Mouse (Mus musculus) liver, embryonic 12.5 days (tissue): Measurements from ENCODE around the gene Nktr. TPM values are rescaled to one million over a fixed set of nuclear protein-coding genes. Genes with fewer than 3 reads are reported as not detected.

Experiments used
- ATAC-seq: fragments of 200-750 bp; cut with Nextera tagmentation; 2 replicates; pipeline ENCODE4 v1.8.0; 2017; ENCODE audit warnings: moderate number of reproducible peaks, mild to moderate bottlenecking, moderate library complexity
- H3K27ac ChIP-seq: fragments of 300-500 bp; sonication (generic); 2 replicates; pipeline ENCODE4 v1.5.1; 2016; ENCODE audit warnings: mild to moderate bottlenecking
- H3K27me3 ChIP-seq: fragments of 300-500 bp; sonication (generic); replicated peaks from 2 replicates; pipeline ENCODE4 v1.6.1; 2016; ENCODE audit warnings: mild to moderate bottlenecking, moderate library complexity
- H3K36me3 ChIP-seq: fragments of 300-500 bp; sonication (generic); 2 replicates; pipeline ENCODE4 v1.6.1; 2016; ENCODE audit warnings: mild to moderate bottlenecking, moderate library complexity
- H3K4me1 ChIP-seq: fragments of 300-500 bp; sonication (generic); 2 replicates; pipeline ENCODE4 v1.6.1; 2016
- H3K4me2 ChIP-seq: fragments of 300-500 bp; sonication (generic); 2 replicates; pipeline ENCODE4 v1.6.1; 2016; ENCODE audit warnings: mild to moderate bottlenecking, moderate library complexity
- H3K4me3 ChIP-seq: fragments of 300-500 bp; sonication (generic); 2 replicates; pipeline ENCODE4 v1.5.1; 2016; ENCODE audit warnings: mild to moderate bottlenecking, moderate library complexity
- H3K9ac ChIP-seq: fragments of 300-500 bp; sonication (generic); 2 replicates; pipeline ENCODE4 v1.6.1; 2016; ENCODE audit warnings: mild to moderate bottlenecking, moderate library complexity
- H3K9me3 ChIP-seq: fragments of 300-500 bp; sonication (generic); replicated peaks from 2 replicates; pipeline ENCODE4 v1.6.1; 2016; ENCODE audit warnings: mild to moderate bottlenecking, moderate library complexity
- WGBS: fragments of 180-500 bp; shearing (Covaris S2); methylation state at CpG from one replicate; pipeline ENCODE4 v1.1.7; 2016; ENCODE audit not compliant: insufficient replicate concordance; 5-methylcytosine and 5-hydroxymethylcytosine counted together
- polyA plus RNA-seq: library from polyadenylated mRNA; unstranded; fragments of >200 nt; fragmentation: Nextera tagmentation; extraction: Ambion mirVana; gene quantifications from 2 replicates; pipeline ENCODE4 v1.2.1, GENCODE M21; 2016

The Nktr gene
- polyA plus RNA-seq, 1 experiment from 2014 or later, result 34.0 TPM

GRCm38 (mm10) chr9:121794972-121795539 lies 76.1 kb downstream of the Nktr start:
- Histone ChIP-seq H3K4me1 (peaks cover 6% of the 10 kb centered on the region; the same call in 1 of the 2 replicates), H3K4me3 (no peak overlapping the region)
- ATAC-seq, result no peak

GRCm38 (mm10) chr9:121797722-121798121 lies 78.8 kb downstream of the Nktr start:
- no peak overlapping the region for H3K9ac ChIP-seq
- H3K4me2 ChIP-seq, result no peak overlapping the region; the same call in 1 of the 2 replicates
- H3K36me3 ChIP-seq, result no peaks in the 10 kb centered on the region
- no peak overlapping the region for H3K4me3 ChIP-seq
- H3K9me3 ChIP-seq, result no peaks in the 10 kb centered on the region
- H3K27me3 ChIP-seq, result peaks cover 18% of the 10 kb centered on the region
- WGBS, result 21% methylated on average over 12 of the region's 12 CpGs
- no peak overlapping the region for H3K27ac ChIP-seq
- H3K4me1 ChIP-seq, result peaks cover 6% of the 10 kb centered on the region; the same call in 1 of the 2 replicates
- no peak for ATAC-seq

More at GRCm38 (mm10) chr9:121794972-121795539, 76.1 kb downstream of the Nktr start:
- H3K27me3 ChIP-seq, result peaks cover 14% of the 10 kb centered on the region
- no peak overlapping the region for H3K9ac ChIP-seq
- no peak overlapping the region for H3K27ac ChIP-seq
- 46% methylated on average over 1 of the region's 1 CpGs for WGBS
- H3K36me3 ChIP-seq, result no peaks in the 10 kb centered on the region
- no peaks in the 10 kb centered on the region for H3K9me3 ChIP-seq
- no peak overlapping the region for H3K4me2 ChIP-seq

GRCm38 (mm10) chr9:121798887-121799520 lies 80.0 kb downstream of the Nktr start:
- H3K27me3 ChIP-seq, result peaks cover 18% of the 10 kb centered on the region
- H3K9me3 ChIP-seq, result no peaks in the 10 kb centered on the region
- no peak overlapping the region for H3K9ac ChIP-seq
- no peaks in the 10 kb centered on the region for H3K36me3 ChIP-seq
- no peak overlapping the region for H3K27ac ChIP-seq
- peaks cover 6% of the 10 kb centered on the region; the same call in 1 of the 2 replicates for H3K4me1 ChIP-seq
- H3K4me3 ChIP-seq, result no peak overlapping the region
- ATAC-seq, result no peak
- H3K4me2 ChIP-seq, result no peak overlapping the region
- WGBS, result 34% methylated on average over 6 of the region's 6 CpGs

GRCm38 (mm10) chr9:121802747-121803146 lies 83.8 kb downstream of the Nktr start:
- Histone ChIP-seq H3K9me3 (no peaks in the 10 kb centered on the region), H3K4me1 (peaks cover 3% of the 10 kb centered on the region; the same call in 1 of the 2 replicates), H3K4me3 (no peak overlapping the region), H3K4me2 (no peak overlapping the region), H3K27me3 (peaks cover 12% of the 10 kb centered on the region), H3K27ac (no peak overlapping the region), H3K9ac (no peak overlapping the region), H3K36me3 (no peaks in the 10 kb centered on the region)
- ATAC-seq, result no peak
- 33% methylated on average over 7 of the region's 7 CpGs for WGBS

Other genes starting within 250 kb of the Nktr start
- gene Cck, start 223.5 kb upstream of the Nktr start, polyA plus RNA-seq, result 1.2 and 1.5 TPM in 2 replicates
- 0.23 and 0.29 TPM in 2 replicates for gene Lyzl4, start 77.1 kb upstream of the Nktr start, polyA plus RNA-seq
- 0.14 and 0.23 TPM in 2 replicates for gene Vipr1, start 76.5 kb upstream of the Nktr start, polyA plus RNA-seq
- gene Sec22c, start 13.7 kb upstream of the Nktr start, polyA plus RNA-seq, result 4.4 and 5.1 TPM in 2 replicates
- gene Ss18l2, start 8.8 kb upstream of the Nktr start, polyA plus RNA-seq, result 77.5 and 89.3 TPM in 2 replicates
- 1.9 and 2.6 TPM in 2 replicates for gene Zfp651, start 40.2 kb downstream of the Nktr start, polyA plus RNA-seq
- 0.06 and 0.26 TPM in 2 replicates for gene Klhl40, start 58.4 kb downstream of the Nktr start, polyA plus RNA-seq
- gene Hhatl, start 73.3 kb downstream of the Nktr start, polyA plus RNA-seq, result not detected in 2 replicates
- gene Ccdc13, start 120.3 kb downstream of the Nktr start, polyA plus RNA-seq, result not detected in 2 replicates
- gene Higd1a, start 139.2 kb downstream of the Nktr start, polyA plus RNA-seq, result 135 and 145 TPM in 2 replicates
- gene Ackr2, start 179.2 kb downstream of the Nktr start, polyA plus RNA-seq, result 0.16 and 0.19 TPM in 2 replicates
- 0.22 and 0.27 TPM in 2 replicates for gene Cyp8b1, start 197.1 kb downstream of the Nktr start, polyA plus RNA-seq
- 0.20 and 0.44 TPM in 2 replicates for gene Fam198a, start 231.8 kb downstream of the Nktr start, polyA plus RNA-seq